Mouse (Mus musculus) adrenal gland, postnatal 10 days (tissue): ENCODE measurements around the gene Ceacam2. TPM values are rescaled to one million over a fixed set of nuclear protein-coding genes. Genes with fewer than 3 reads are reported as not detected.
"Not testable (repeated sequence)": the region's sequence is repeated elsewhere in the genome, so short reads cannot be mapped to it uniquely, and the experiment has no call there.

Experiments
- DNase-seq: peaks from one replicate; pipeline ENCODE4 v3.0.0; 2021; ENCODE audit warnings: mixed read lengths
- total RNA-seq, 2 experiments: library from RNA; stranded (reverse); gene quantifications; 2 replicates each; pipeline ENCODE4 v1.2.3; 2021

Gene Ceacam2
- total RNA-seq, 2 experiments from 2014 or later, result 2.0 to 3.4 TPM

- DNase-seq, result no peak
Measured at GRCm38 (mm10) chr7:25483133-25483735, 56.4 kb downstream of the Ceacam2 start.

DNA sequence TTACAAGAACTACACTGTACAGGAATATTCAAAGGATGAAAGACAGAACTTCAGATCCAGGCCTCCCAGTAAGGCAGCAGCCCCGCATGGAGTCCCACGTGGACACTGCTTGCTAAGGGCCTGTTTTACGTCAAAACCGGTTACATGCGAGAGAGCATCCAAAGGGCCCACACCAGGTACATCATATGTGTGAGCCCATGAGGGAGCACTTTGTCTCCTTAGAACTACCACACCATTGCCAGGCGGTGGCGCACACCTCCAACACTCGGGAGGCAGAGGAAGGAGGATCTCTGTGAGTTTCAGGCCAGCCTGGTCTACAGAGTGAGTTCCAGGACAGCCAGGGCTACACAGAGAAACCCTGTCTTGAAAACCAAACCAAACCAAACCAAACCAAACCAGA, 58.9 kb downstream of the Ceacam2 start:
- not testable (repeated sequence) for DNase-seq

DNA sequence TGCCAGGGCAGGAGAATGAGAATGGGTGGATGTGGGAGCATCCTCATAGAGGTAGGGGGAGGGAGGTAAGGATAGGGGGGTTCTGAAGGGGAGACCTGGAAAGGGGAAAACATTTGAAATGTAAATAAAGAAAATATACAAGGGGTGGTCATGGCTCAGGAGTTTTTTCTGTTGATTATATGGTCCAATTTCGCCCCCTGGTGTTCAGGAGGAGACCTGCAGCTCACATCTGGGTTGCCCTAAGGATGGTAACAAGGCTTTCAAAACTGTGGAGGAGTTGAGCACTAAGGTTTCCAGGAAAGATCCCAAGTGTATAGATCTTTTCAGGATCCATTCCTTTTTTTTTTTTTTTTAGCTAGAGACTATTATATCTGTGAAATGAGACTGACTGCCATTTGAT, 60.2 kb downstream of the Ceacam2 start:
- peak; percentile 59 for DNase-seq

GRCm38 (mm10) chr7:25477752-25478093, 61.9 kb downstream of the Ceacam2 start:
- DNase-seq, result not testable (repeated sequence)

DNA sequence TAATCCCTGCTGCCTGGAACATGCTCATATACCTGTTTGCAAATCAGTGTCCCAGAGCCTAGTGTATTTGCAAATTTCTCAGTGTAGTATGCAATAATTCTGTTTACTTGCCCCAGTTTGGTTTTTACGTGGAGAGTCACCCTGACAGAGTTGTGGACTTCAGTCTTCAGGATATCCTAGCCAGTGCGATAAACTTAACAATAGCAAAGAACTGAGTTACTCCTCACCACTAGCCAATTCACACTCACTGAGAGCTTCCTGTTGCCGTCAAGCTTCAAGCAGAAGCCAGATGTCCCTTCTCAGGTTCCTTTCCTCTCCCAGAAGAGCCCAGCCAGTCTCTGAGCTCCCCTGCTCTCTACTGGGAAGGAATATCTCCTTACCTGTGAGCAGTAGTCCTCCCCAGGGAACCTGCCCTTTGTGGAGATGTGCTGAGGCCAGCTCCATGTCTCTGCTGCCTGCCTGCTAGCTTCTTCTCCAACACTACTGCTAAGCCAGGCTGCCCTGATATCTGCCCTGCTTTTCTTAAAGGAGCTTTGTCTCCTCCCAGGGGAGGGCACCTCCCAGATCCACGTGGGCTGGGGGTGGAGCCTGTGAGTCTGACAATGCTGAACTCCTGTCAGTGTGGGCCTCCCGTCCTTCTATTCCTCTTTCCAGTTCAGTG, 62.4 kb downstream of the Ceacam2 start, which contains the start of gene Ceacam1:
Gene Ceacam1, minus strand, starts transcription at position 513 of the 661 bp plus-strand sequence.
- DNase-seq, result peak; percentile 78

DNA sequence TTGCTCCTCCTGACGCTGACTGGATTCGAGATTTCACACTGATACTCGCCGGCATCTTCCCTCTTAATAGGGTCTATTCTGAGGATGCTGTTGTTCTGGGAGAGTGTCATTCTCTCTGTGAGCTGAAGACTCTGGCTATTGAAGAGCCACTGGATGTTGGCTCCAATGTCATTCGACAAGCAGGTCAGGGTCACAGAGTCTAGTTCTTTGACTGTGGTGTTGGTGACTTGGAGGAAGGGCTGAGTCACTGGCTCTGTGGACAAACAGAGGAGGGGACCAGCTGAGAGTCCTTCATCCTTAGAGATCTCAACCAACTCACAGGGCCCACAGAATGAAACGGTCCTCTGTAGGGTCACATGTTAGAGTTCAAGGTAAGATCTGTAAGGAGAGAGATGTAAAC, 67.8 kb downstream of the Ceacam2 start:
- peak; percentile 20 for DNase-seq

Other genes starting within 250 kb of the Ceacam2 start
- gene Pafah1b3, start 241.9 kb downstream of the Ceacam2 start, total RNA-seq, result 10 to 100 TPM; 38.1 to 39.7 TPM
- gene Prr19, start 238.4 kb downstream of the Ceacam2 start, total RNA-seq, result not detected
- gene Tmem145, start 233.8 kb downstream of the Ceacam2 start, total RNA-seq, result 1 to 10 TPM; 1.1 to 2.2 TPM
- gene Megf8, start 222.7 kb downstream of the Ceacam2 start, total RNA-seq, result 10 to 100 TPM; 31.1 to 41.0 TPM
- gene Cnfn, start 170.1 kb downstream of the Ceacam2 start, total RNA-seq, result not detected
- 100 to 1,000 TPM; 391 to 441 TPM for gene Lipe, start 141.1 kb downstream of the Ceacam2 start, total RNA-seq
- gene Cxcl17, start 127.0 kb downstream of the Ceacam2 start, total RNA-seq, result not detected
- gene Ceacam1, start 62.3 kb downstream of the Ceacam2 start, total RNA-seq, result 10 to 100 TPM; 16.0 to 21.7 TPM
- gene Erich4, start 76.0 kb upstream of the Ceacam2 start, total RNA-seq, result not detected
- gene Dmac2, start 79.6 kb upstream of the Ceacam2 start, total RNA-seq, result 10 to 100 TPM; 36.2 to 51.7 TPM
- gene B3gnt8, start 86.8 kb upstream of the Ceacam2 start, total RNA-seq, result 1 to 10 TPM; 4.0 TPM
- 100 to 1,000 TPM; 251 to 252 TPM for gene Bckdha, start 119.1 kb upstream of the Ceacam2 start, total RNA-seq
- gene Exosc5, start 119.3 kb upstream of the Ceacam2 start, total RNA-seq, result 10 to 100 TPM; 45.3 to 50.6 TPM
- 1 to 10 TPM in 1 of 2 experiments, under 1 TPM in 1; 0.90 to 1.9 TPM for gene Tmem91, start 135.3 kb upstream of the Ceacam2 start, total RNA-seq
- gene B9d2, start 140.9 kb upstream of the Ceacam2 start, total RNA-seq, result 10 to 100 TPM; 15.7 to 19.0 TPM
- 10 to 100 TPM; 48.7 to 49.6 TPM for gene Tgfb1, start 147.1 kb upstream of the Ceacam2 start, total RNA-seq
- gene Ccdc97, start 179.2 kb upstream of the Ceacam2 start, total RNA-seq, result 10 to 100 TPM; 40.4 to 46.1 TPM
- gene Hnrnpul1, start 214.9 kb upstream of the Ceacam2 start, total RNA-seq, result 100 to 1,000 TPM; 114 to 125 TPM
- gene Axl, start 248.8 kb upstream of the Ceacam2 start, total RNA-seq, result 10 to 100 TPM; 62.1 to 66.3 TPM